Mouse (Mus musculus) layer of hippocampus, adult 11-12 months (tissue): ENCODE measurements at regions not wholly inside any gene's neighbourhood (a gene's known extent, or its start where the extent isn't known, plus 50 kb on each side); places are given as distances from the start of the nearest gene placed in this dataset.

ENCODE experiments used
- DNase-seq: peaks from one replicate; pipeline ENCODE4 v3.0.0; 2022; ENCODE audit warnings: low spot score

DNA sequence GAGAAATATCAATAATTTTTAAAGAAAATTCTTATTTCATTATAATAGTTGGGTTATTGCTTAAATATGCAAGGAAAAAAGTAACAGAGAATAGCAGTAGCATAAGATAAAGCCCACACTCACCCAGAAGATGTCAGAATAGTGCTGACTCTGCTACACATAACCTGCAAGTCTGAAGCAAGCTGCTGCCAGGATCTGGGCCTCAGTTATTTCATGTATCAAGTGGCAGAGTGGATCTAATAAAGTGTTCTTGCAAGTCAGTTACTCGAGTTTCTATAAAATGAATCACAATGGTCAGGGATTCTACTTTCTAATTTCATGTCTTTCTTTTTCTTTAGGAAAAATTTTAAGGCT lies 466.2 kb downstream of the Klhl13 start:
- no peak for DNase-seq

DNA sequence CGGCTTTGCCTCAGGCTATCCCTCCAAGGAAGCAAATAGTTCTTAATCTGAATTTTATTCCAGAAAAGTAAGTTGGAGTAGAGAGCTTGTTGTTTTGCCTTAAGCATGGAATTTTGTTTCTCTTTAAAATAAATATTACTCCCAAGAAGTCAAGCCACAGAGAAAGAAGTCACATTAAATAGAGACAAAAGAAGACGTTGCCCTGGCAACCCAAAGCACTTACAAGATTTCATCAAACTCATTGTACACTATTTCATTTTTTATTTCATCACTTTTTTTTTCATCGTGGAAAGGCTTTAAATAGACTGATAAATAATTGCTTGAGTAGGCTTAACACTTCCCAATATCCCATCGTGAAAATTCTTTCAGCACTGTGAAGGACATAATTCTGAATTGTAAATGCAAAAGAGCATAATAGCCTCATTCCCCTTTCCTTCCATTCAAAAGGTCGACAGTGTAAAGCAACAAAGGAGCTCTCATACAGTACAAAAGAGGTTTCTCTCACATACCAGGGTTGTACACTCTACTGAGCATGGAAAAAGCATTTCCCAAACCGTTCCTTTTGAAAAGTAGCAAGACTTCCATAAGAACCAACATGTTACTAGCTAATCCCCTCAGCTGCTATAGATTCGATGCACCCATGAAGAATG lies 466.7 kb downstream of the Klhl13 start:
- DNase-seq = no peak

DNA sequence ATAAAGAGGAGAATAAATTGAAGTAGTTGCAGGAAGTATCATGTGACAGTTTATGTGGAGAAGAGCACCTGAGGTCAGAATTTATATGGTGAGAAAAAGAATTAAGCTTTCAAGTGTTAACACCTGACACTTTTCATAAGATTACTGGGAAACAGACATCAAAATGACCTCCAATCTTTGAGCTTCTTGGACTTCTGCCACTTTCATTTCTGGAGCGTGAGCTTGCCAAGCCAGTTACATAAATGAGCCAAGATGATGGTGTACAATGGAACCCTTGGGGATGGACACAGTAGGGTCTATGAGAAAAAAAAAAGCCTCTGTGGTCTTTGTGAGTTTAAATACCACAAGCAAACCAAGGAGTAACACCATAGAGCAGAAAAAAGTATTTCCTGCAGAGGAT lies 495.1 kb downstream of the Klhl13 start:
- DNase-seq = no peak

DNA sequence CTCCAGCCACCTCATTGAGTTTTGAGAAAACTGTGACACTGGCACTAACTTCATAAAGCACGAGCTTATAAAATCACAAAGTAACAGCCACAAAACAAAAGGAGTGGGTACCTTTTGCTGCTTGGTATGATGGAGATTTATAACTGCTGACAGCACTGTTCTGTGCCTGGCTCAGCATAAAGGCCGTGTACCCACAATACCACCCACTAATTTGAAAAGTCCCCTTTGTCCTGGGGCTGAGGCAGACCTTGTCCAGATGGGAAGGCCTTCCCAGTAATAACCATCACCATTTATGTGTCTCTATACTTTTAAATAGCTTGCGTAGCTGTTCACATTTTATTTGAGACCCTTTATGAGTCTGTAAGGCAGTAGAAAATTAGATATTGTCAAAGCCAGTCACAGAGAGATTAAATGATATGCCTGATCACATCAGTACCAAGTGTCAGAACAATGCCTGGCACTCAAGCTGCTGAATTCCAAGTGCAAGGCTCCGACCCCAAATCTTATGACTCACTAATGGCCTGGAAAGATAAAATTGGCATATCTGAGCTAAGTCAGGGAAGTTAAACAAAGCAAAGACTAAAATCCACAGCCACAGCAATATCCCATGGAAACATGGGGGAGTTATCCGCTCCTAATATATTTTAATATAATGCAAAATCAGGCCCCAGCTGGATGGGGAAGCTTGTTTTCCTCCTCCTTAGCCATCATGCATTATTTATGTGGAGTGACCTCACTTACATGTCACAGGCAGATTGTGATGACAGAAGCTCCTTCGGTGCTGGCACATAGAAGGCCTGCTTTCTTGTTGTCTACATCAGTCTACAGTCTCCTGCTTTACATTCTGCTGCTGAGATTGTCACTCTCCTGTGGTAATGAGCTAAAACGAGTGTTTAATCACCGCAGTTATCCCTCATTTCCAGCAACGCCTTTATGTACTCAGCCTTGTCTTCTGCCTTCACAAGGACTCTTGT lies 515.1 kb downstream of the Klhl13 start:
- no peak for DNase-seq

DNA sequence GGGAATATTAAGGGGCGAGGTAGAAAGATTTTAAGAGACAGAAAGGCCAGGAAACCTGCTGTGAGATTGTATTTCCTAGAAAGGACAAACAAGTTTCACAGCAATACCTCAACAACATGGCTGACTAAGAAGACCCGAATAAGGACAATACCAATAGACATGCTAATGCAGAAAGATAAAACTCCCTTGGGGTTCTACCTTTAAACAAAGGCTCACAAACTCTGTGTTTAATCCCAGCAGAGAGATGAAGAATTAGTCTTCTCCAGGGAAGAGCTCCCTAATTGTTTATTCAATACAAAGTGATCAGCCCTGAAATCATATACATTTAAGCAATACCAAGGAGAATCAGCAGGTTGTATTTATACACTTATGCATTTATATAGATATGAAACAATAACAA lies 516.1 kb downstream of the Klhl13 start:
- no peak for DNase-seq

DNA sequence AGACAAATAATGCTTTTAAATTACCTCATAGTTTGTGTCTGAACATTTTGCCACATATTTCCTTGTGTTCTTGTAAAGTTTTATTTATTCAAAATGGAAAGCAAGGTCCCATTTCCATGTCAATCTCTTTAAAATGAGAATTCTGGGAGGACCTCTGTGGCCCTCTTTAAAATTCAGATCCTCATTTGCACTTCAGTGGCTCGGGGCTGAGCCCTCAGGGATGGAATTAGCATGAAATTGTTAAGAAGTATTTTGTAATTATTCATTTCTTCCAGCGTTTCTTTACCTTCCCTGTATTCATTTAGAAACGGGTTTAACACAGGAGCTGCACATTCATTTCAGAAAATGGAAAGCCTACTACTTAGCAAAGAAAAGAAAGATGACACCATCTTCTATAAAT lies 531.7 kb downstream of the Klhl13 start:
- DNase-seq = no peak

DNA sequence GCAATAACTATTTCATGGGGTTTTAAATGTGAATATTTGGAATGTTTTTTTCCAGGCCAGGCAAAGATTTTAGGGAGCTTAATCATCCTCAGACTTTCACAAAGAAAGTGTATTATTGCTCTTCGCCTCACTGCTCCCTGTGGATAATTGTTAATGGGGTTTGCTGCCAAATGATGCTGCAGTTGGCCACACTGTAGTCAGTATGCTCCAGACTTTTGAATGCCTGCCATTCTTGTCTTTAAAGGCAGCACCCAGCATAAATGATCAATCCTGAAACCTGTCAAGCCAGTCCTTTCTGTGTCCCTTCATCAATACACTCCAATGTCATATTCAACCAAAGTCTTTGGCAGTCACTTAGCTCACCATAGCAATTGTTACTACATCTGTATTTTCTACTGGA lies 559.7 kb downstream of the Klhl13 start:
- DNase-seq = no peak

DNA sequence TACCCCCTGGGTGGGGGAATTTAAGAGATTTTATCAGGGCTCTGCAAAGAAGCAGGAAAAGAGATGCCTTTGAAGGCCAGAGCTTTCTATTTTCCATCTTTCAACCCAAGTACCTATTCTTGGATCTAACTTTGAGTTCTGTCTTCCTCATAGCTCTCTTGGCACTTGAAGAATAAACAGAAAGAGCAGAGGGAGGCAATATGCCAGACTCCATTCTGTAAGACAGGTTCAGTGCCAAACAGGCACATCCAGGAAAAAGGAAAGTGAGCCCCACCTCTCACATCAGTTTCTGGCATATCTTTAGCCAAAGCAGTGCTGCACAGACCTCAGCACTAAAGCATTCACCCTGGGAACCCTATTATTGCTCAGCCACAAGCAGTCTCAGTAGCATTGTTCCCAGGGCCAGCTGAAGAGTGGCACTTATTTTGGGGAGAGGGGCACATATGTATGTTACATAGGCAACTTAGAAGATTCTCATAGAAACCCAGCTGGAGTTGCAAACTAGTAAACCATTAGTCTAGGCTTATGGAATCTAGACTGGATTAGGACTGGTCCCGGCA lies 594.8 kb downstream of the Klhl13 start:
- DNase-seq = no peak

DNA sequence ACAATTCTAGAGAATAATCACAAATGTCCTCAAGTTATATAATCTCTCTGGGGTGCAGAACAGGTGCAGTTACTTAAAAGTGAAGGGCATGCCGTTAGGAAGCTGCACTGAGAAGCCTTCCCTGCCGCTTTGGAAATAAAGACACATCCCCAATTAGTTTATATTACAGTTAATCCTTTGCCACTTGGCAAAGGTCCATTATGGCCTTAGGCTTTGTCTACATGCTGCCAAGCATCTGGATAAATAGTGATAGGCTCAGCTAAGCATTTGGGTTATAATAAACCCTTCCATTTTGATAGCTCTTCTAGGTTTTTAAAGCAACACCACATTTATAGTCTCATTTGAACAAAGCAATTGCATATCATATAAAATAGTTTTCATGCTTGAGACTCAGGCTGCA lies 625.6 kb downstream of the Klhl13 start:
- DNase-seq = no peak

DNA sequence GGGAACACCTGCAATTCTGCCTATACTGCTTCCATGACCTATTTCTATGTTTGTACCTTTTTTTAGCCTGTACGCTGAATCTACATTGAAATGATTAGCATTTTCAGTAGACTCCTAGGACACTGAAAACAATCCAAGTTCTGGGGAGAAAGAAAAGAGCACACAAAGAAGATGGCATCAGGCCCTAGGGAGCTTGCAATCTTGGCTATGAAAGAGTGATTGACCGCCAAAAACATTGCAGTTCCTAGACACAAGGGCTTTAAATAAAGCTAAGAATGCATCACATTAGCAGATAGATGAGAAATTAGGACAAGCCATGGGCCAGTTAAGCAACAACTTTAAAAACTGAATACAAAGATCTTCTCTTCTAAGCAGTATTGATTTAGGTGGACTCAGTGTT lies 666.7 kb downstream of the Klhl13 start:
- peak; percentile 3 for DNase-seq

DNA sequence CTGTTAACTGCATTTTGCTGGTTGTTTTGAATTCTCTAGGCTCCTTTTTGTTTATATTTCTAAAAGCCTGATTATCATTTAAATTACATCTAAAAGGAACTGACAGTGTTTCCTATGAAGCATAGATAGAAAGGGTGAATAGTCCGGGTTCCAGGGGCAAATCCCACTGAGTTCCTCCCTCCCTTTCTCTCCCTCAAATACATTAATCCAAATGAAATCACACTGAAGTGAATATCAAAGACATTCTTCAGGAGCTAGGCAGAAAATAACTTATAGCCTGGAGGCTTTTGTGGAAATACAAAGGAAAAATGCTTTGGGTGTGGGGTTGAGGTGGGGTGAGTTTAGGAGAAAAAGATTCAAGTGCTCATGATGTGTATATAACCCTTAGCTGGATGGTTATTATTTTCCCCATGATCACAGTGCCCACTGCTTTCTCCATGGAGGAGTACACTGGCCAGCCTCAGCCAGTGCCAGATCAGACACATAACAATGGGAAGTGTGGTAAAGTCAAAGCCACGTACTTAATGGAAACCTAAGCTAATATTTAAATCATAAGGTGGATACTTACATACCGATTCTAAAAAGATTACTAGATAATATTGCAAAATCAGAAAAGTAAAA lies 707.0 kb downstream of the Klhl13 start:
- DNase-seq = no peak
